Mouse (Mus musculus): ENCODE results near the gene Trmt44. TPM values are rescaled to one million over a fixed set of nuclear protein-coding genes. Genes with fewer than 3 reads are reported as not detected.
A peak's percentile ranks its signal among the peaks of the same experiment; 100 is the strongest.
"Not testable (repeated sequence)": the region's sequence is repeated elsewhere in the genome, so short reads cannot be mapped to it uniquely, and the experiment has no call there.

The Trmt44 gene
- polyA plus RNA-seq, 1 experiment from 2014 or later = 8.1 TPM

DNA sequence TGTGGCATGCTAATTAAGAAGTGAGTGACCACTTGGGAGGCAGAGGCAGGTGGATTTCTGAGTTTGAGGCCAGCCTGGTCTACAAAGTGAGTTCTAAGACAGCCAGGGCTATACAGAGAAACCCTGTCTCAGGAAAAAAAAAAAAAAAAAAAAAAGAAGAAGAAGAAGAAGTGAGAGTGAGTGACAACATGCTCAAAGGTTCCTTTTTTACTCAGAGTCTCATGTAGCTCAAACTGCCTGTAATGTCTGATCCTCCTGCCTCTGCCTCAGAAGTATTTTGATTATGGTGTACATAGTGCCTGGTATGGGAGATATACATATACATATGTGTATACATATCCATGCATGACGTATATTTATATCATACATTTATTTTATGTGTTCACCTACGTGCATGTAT lies 9.4 kb upstream of the Trmt44 start:
- 81% methylated on average over 2 of the region's 2 CpGs for WGBS
- H3K27ac ChIP-seq; H3K9me3 ChIP-seq; H3K27me3 ChIP-seq; H3K4me3 ChIP-seq; ATAC-seq (ENCODE audit: insufficient number of reproducible peaks, insufficient read depth, low FRiP score, low TSS enrichment, low read depth); H3K4me2 ChIP-seq: not testable (repeated sequence)
- peaks cover 15% of the 10 kb centered on the region for H3K36me3 ChIP-seq
- H3K9ac ChIP-seq = 0 out of 2 replicates have a peak overlapping the region, but pooled peaks have one; percentile 21
- peaks cover 13% of the 10 kb centered on the region for H3K4me1 ChIP-seq

DNA sequence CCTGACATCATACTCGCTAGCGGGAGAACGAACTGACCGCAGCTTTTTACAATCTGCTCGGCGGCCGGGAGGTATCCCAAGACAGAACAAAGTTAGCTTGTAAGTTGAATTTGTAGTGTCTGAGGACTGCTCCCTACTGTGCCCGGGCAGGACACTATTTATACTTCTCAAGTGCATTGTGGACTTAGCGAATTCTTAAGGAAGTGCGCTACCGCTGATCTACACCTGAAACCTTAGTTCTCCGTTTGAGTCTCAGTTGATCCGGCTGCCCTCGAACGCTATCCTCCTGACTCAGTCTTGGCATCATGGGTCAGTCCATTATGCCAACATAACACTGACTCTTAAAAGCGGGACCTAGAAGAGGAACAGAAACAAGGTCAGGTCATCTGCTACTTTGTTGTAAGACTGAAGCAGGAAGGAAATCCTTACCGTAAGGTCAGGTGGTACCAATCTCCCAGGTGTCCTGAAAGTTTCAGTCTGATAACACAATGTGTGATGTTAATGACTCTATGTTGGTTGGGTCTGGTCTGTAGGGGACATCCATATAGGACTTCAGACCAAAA lies 8.4 kb upstream of the Trmt44 start:
- Histone ChIP-seq H3K27me3 (no peaks in the 10 kb centered on the region; the same call in 1 of the 2 replicates), H3K27ac (0 out of 2 replicates have a peak overlapping the region, but pooled peaks have one; percentile 7), H3K4me3 (peak overlapping the region; percentile 68), H3K9ac (peak overlapping the region; percentile 72), H3K4me1 (peaks cover 13% of the 10 kb centered on the region), H3K4me2 (peak overlapping the region; percentile 63), H3K36me3 (peaks cover 6% of the 10 kb centered on the region), H3K9me3 (no peaks in the 10 kb centered on the region)
- 0 out of 2 replicates have a peak, but pooled peaks have one; percentile 17 for ATAC-seq (ENCODE audit: insufficient number of reproducible peaks, insufficient read depth, low FRiP score, low TSS enrichment, low read depth)
- WGBS = 5% methylated on average over 17 of the region's 17 CpGs

- peaks cover 13% of the 10 kb centered on the region for H3K4me1 ChIP-seq
- under 1% methylated on average over 35 of the region's 35 CpGs for WGBS
- H3K4me2 ChIP-seq = peak within 1 kb of the TSS; percentile 63
- H3K36me3 ChIP-seq = no peaks in the 10 kb centered on the region; the same call in 1 of the 2 replicates
- H3K9ac ChIP-seq = peak within 1 kb of the TSS; percentile 72
- H3K27me3 ChIP-seq = no peaks in the 10 kb centered on the region; the same call in 1 of the 2 replicates
- H3K9me3 ChIP-seq = no peaks in the 10 kb centered on the region
- peak within 1 kb of the TSS; percentile 68 for H3K4me3 ChIP-seq
- H3K27ac ChIP-seq = 0 out of 2 replicates have a peak within 1 kb of the TSS, but pooled peaks have one; percentile 7
- ATAC-seq (ENCODE audit: insufficient number of reproducible peaks, insufficient read depth, low FRiP score, low TSS enrichment, low read depth) = peak; percentile 90
Measured at GRCm38 (mm10) chr5:35582445-35583220, 7.8 kb upstream of the Trmt44 start, which contains the start of gene Acox3. Gene Acox3, plus strand, starts transcription at chr5:35583040.

DNA sequence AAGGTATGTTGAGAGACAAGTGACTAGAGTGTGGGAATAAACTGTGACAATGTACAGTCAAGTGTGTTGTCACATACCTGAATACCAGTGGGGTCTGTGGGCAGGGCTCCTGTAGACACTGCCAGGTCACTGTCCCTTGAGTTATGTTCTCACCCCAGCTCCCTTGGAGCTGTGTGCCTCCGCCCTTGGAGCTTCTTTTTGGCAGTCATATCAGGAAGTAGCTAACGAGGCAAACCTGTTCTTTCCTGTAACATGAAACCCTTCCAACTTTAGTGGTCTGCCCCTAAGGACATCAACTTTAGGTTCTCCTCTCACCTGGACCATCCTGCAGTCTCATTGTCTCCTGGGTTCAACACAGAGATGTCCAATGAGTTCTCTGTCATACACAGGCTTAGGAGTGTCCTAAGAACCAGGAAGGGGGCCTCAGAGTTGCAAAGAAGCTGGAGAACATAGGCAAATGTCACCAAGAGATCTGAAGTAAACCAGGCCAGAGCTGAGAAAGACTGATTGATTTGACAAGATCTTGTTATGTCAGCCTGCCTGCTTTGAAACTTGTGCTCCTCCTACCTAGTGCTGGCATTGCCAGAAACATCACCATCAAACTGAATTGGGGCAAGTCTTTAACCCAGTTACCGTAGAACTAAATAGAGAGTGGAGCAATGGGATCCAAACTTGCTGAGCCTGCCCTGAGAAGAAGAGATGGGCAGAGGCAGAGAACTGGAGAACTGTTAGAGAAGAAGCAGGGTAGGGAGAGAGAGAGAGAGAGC lies 5.5 kb upstream of the Trmt44 start:
- Histone ChIP-seq H3K36me3 (no peaks in the 10 kb centered on the region), H3K4me1 (peaks cover 14% of the 10 kb centered on the region), H3K27me3 (no peaks in the 10 kb centered on the region; the same call in 1 of the 2 replicates), H3K9ac (no peak overlapping the region), H3K4me3 (no peak overlapping the region), H3K9me3 (no peaks in the 10 kb centered on the region), H3K27ac (no peak overlapping the region), H3K4me2 (no peak overlapping the region)
- 51% methylated on average over 3 of the region's 3 CpGs for WGBS
- no peak for ATAC-seq (ENCODE audit: insufficient number of reproducible peaks, insufficient read depth, low FRiP score, low TSS enrichment, low read depth)

- 58% methylated on average over 5 of the region's 5 CpGs for WGBS
- no peak for ATAC-seq (ENCODE audit: insufficient number of reproducible peaks, insufficient read depth, low FRiP score, low TSS enrichment, low read depth)
- Histone ChIP-seq H3K4me3 (no peak overlapping the region), H3K27ac (no peak overlapping the region), H3K27me3 (no peaks in the 10 kb centered on the region; the same call in 1 of the 2 replicates), H3K36me3 (no peaks in the 10 kb centered on the region), H3K9ac (no peak overlapping the region), H3K4me1 (peaks cover 18% of the 10 kb centered on the region), H3K9me3 (no peaks in the 10 kb centered on the region), H3K4me2 (no peak overlapping the region)
Measured at GRCm38 (mm10) chr5:35579247-35579893, 4.5 kb upstream of the Trmt44 start.

GRCm38 (mm10) chr5:35578411-35578810 lies 3.5 kb upstream of the Trmt44 start:
- Histone ChIP-seq H3K36me3 (peaks cover 6% of the 10 kb centered on the region; the same call in 1 of the 2 replicates), H3K4me2 (no peak overlapping the region), H3K9ac (no peak overlapping the region), H3K9me3 (no peaks in the 10 kb centered on the region), H3K4me1 (peaks cover 20% of the 10 kb centered on the region), H3K27ac (no peak overlapping the region), H3K4me3 (no peak overlapping the region), H3K27me3 (no peaks in the 10 kb centered on the region; the same call in 1 of the 2 replicates)
- no peak for ATAC-seq (ENCODE audit: insufficient number of reproducible peaks, insufficient read depth, low FRiP score, low TSS enrichment, low read depth)
- WGBS = 47% methylated on average over 2 of the region's 2 CpGs

DNA sequence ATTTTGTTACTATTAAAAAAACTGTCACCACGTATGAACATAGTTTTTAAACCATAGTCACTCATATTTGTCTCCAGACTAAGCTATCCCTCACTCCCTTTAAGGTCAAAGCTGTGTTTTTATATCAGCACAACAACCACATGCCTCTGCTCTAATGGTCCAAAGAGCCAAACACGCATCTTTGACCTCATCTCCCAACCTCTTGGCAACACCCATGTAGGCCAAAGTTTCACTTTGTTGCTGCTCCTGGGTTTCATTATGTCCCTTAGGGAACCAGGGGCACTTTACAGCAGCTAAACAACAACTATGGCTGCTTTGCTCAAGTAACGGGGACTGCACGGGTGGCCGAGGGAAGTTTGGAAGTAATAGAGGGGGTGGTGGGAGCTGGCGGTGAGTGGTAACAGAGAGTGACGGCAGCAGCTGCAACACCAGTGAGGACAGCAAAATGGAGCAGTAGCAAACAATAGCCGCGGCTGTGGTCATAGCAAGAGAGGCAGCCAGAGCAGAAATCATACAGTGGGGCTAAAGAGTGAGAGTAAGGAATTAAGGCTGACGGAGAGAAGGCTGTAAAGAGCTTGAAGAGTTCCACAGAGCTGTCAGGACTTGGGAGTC lies 1.6 kb upstream of the Trmt44 start:
- peaks cover 12% of the 10 kb centered on the region for H3K4me1 ChIP-seq
- no peak overlapping the region for H3K9ac ChIP-seq
- no peak for ATAC-seq (ENCODE audit: insufficient number of reproducible peaks, insufficient read depth, low FRiP score, low TSS enrichment, low read depth)
- 85% methylated on average over 10 of the region's 10 CpGs for WGBS
- H3K4me2 ChIP-seq = no peak overlapping the region
- H3K36me3 ChIP-seq = peaks cover 22% of the 10 kb centered on the region
- H3K27me3 ChIP-seq = no peaks in the 10 kb centered on the region; the same call in 1 of the 2 replicates
- H3K4me3 ChIP-seq = no peak overlapping the region
- no peaks in the 10 kb centered on the region for H3K9me3 ChIP-seq
- no peak overlapping the region for H3K27ac ChIP-seq

DNA sequence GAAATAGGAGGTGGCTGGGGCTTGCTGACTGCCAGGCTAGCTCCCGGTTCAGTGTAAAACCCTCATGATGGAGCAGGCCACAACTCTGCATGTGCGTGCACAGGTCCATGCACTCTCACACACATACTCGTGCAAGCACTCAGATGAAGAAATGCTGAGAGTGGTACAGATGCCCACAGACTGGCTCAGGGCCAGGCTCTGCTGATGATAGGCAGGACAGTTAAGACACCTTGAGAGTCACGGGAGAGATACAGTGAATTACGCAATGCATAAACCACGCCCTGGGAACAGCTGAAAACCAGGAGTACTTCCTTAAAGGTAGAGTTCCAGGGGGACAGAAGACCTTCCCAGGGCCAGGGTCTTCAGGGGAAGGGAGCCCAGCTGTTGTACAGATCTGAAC lies 3.3 kb downstream of the Trmt44 start:
- Histone ChIP-seq H3K36me3 (peaks cover 68% of the 10 kb centered on the region), H3K9ac (no peak overlapping the region), H3K4me1 (peaks cover 12% of the 10 kb centered on the region), H3K9me3 (no peaks in the 10 kb centered on the region), H3K27ac (no peak overlapping the region), H3K4me2 (no peak overlapping the region), H3K27me3 (no peaks in the 10 kb centered on the region), H3K4me3 (no peak overlapping the region)
- WGBS = 90% methylated on average over 6 of the region's 6 CpGs
- ATAC-seq (ENCODE audit: insufficient number of reproducible peaks, insufficient read depth, low FRiP score, low TSS enrichment, low read depth) = no peak

DNA sequence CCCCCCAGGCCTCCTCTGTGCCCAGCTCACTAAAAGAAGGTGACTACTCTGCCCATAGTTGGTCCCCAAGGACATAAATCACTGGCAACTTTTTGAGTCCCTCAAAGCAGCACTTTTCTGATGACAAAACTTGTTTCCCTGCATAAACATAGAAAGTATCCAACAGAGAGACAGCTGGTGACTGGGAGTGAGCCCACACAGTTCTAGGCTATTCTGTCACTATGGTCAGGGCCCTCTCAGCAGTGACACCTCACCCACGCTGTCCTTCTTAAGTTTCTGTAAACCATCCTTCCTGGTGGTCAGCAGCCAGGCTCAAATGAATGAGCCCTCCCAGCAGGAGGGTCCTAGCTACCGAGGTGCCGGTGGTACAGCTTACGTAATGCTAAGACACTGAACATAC lies 8.2 kb downstream of the Trmt44 start:
- H3K36me3 ChIP-seq = peaks cover 96% of the 10 kb centered on the region
- no peaks in the 10 kb centered on the region for H3K27me3 ChIP-seq
- no peaks in the 10 kb centered on the region for H3K4me1 ChIP-seq
- no peak overlapping the region for H3K9ac ChIP-seq
- no peak overlapping the region for H3K4me2 ChIP-seq
- ATAC-seq (ENCODE audit: insufficient number of reproducible peaks, insufficient read depth, low FRiP score, low TSS enrichment, low read depth) = no peak
- no peak overlapping the region for H3K27ac ChIP-seq
- H3K4me3 ChIP-seq = no peak overlapping the region
- H3K9me3 ChIP-seq = no peaks in the 10 kb centered on the region
- 93% methylated on average over 4 of the region's 4 CpGs for WGBS

GRCm38 (mm10) chr5:35565217-35565616 lies 9.7 kb downstream of the Trmt44 start:
- no peak for ATAC-seq (ENCODE audit: insufficient number of reproducible peaks, insufficient read depth, low FRiP score, low TSS enrichment, low read depth)
- H3K36me3 ChIP-seq = peaks cover 95% of the 10 kb centered on the region
- WGBS = 88% methylated on average over 9 of the region's 9 CpGs

DNA sequence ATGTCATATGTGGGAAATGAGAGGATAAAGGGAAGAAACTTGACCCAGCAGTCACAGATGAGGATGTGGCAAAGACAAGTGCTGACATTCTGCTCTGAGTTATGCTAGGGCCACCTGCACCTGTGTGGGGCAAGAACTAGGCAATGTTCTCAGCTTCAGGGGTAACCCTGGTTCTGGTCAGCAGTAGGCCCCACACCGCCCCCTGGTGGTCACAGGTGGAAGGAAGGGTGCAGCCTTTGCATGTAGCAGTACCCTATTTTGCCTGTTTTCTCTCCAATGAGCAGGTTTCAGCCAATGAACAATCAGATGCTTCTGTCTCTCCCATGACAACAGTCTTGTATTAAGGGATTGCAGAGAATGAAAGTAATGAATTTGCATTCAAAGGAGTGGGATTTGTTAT lies 11.4 kb downstream of the Trmt44 start:
- no peak for ATAC-seq (ENCODE audit: insufficient number of reproducible peaks, insufficient read depth, low FRiP score, low TSS enrichment, low read depth)
- Histone ChIP-seq H3K36me3 (peaks cover 87% of the 10 kb centered on the region), H3K27ac (no peak overlapping the region), H3K4me3 (no peak overlapping the region), H3K4me1 (peaks cover 15% of the 10 kb centered on the region; the same call in 1 of the 2 replicates), H3K27me3 (no peaks in the 10 kb centered on the region), H3K4me2 (no peak overlapping the region), H3K9me3 (no peaks in the 10 kb centered on the region), H3K9ac (no peak overlapping the region)
- 9% methylated on average over 1 of the region's 1 CpGs for WGBS

More at GRCm38 (mm10) chr5:35565217-35565616, 9.7 kb downstream of the Trmt44 start:
- Histone ChIP-seq H3K27me3 (no peaks in the 10 kb centered on the region), H3K4me3 (no peak overlapping the region), H3K4me2 (no peak overlapping the region), H3K9me3 (no peaks in the 10 kb centered on the region), H3K4me1 (no peaks in the 10 kb centered on the region), H3K27ac (no peak overlapping the region), H3K9ac (no peak overlapping the region)
